Mouse (Mus musculus) cortical plate, adult 2 months (tissue): ENCODE results near the gene Ydjc.

Experiments
- CTCF ChIP-seq: fragments of 200-500 bp; IDR thresholded peaks from 2 replicates; pipeline ENCODE4 v1.5.1; 2011; ENCODE audit warnings: mild to moderate bottlenecking, control low read depth, low read length; ENCODE audit not compliant: insufficient read depth; ENCODE audit errors: extremely low read depth
- POLR2A ChIP-seq: fragments of 200-500 bp; IDR thresholded peaks from 2 replicates; pipeline ENCODE4 v1.6.1; 2011; ENCODE audit warnings: mild to moderate bottlenecking, low read length, control low read depth; ENCODE audit not compliant: insufficient read depth; ENCODE audit errors: extremely low read depth

DNA sequence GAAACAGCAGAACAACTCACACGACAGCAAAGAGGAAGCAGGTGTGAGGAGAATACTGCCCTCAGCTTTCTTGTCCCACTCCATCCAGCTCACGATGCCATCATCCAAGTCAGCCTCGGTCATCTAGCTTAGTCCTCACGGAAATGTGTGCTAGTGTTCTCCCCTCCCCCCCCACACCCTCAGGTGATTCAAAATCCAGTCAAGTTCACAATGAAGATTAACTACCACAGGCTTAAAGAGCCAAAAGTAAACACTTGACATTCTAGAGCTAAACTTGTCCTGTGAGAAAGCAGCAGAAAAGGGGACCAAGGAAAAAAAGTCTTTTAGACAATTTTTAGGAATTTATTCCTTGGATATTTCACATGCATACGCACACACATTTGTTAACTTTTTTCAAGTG, 23.6 kb downstream of the Ydjc start:
- no peak for TF ChIP-seq POLR2A
- TF ChIP-seq CTCF, result no peak
